Mouse (Mus musculus): ENCODE data around the gene Gria1.
A peak's percentile ranks its signal among the peaks of the same experiment; 100 is the strongest.

Gene Gria1

DNA sequence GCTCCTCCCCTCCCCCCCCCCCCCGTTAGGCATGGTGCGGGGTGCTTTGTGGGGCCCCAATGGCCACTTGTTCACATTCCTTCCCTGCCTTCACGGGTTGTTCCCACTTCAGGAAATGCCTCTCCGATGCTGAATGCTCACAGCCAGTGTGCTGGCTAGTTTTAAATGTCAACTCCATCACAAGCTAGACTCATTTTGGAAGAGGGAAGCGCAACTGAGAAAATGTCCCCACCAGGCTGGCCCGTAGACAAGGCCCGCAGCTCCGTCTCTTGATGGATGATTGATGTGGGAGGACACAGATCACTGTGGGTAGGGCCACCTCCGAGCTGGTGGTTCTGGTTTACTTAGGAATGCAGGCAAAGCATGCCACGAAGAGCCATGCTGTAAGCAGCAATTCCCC, 266.9 kb downstream of the Gria1 start:
- no peak for DNase-seq (ENCODE audit: low spot score in 2 of 2)

DNA sequence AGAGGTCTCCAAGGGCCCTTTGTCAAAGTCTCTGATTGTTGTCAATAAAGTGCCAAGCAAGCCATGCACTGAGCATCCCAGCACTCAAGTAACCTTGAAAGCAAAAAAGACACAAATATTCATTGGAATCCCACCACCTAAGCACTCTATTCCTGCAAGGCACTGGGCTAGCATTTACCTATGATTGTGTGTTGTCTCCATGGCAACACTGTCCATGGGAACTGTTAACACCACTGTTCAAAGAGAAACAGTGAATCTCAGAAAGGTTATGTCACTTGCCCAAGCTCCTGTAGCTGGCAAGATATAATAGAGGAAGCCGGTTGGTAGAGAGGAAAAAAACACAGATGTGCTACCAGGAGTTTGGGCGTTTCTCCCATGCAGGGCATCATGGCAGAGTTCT, 274.9 kb downstream of the Gria1 start:
- no peak for DNase-seq (ENCODE audit: low spot score in 2 of 2)

DNA sequence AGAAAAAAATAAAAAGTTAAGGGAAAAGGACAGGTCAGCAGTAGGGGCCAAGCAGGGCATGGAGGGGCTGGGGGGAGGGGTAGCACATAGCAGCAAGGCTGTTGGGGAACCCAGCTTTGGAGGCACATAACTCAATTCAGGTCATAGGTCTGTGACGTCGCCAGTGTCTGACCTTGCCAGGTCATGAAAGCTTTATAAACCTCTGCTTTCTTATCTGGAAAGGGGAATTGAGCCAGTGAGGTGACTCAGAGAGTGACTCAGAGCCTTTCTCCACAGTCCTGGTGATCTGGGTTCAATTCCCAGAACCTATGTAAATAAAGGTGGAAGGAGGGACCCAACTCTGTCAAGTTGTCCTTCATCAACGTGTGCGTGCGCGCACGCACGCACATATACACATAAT, 286.2 kb downstream of the Gria1 start:
- DNase-seq (ENCODE audit: low spot score in 2 of 2) = no peak

DNA sequence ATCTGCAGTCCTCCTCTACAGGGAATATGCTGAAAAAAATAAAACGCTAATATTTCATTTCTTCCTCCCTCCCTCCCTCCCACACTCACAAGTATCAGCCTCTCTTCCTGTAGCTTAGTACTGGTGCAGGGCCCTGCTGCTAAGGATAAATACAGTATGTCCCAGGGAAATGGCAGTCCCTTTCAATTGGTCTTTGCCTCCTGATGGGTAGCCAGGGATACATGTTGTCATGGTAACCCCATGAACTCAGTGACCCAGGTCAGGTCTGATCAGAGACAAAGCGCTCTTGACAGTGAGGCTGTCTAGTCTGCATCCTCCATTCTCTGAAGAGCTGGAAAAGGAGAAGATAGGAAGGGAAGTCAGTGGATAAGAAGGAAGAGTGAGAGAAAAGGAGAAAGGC, 287.1 kb downstream of the Gria1 start:
- DNase-seq (ENCODE audit: low spot score in 2 of 2) = no peak

DNA sequence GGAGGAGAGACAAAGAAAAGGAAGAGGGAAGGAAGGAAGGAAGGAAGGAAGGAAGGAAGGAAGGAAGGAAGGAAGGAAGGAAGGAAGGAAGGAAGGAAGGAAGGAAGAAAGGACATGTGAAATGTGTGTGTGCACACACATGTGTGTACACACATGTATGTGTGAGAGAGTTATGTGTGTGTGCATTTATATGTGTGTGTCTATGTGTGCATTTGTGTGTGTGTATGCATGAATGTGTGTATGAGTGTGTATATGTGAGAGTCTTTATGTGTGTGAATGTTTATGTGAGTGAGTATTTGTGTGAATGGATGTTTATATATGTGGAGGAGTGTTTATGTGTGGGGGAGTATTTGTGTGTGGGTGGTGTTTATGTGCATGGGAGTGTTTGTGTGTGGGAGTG, 287.5 kb downstream of the Gria1 start:
- no peak for DNase-seq (ENCODE audit: low spot score in 2 of 2)

DNA sequence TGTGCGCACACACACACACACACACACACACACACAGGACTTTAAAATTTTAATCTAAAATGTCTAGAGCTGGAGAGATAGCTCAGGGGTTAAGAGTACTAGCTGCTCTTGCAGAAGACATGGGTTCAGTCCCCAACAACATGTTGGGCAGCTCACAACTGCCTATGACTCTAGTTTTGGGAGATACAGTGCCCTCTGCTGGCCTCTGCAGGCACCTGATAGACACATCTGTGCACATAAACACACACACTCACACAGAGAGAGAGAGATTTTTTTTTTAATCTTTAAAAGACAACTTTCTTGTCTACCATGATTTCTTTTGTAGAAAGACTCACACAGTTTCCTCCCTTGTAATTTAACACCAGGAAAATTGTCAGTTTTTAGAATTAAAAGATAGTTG, 292.4 kb downstream of the Gria1 start:
- no peak for DNase-seq (ENCODE audit: low spot score in 2 of 2)

DNA sequence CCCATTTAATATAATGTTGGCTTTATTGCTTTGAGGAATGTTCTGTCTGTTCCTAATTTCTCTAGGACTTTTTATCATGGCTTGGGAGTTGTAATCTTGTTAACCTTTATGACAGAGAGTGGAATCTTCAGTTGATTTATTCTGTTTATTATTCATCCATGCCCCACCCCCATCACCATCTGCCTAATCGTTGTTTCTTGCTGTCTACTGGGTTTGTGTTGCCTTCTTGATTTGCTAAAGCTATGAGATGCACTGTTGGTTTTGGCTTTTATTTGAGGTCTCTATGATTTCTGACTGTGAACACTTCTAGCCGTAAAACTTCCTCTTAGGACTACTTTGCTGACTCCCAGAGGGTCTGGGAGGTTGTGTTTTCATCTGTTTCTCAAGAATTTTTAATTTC, 294.9 kb downstream of the Gria1 start:
- no peak for DNase-seq (ENCODE audit: low spot score in 2 of 2)

DNA sequence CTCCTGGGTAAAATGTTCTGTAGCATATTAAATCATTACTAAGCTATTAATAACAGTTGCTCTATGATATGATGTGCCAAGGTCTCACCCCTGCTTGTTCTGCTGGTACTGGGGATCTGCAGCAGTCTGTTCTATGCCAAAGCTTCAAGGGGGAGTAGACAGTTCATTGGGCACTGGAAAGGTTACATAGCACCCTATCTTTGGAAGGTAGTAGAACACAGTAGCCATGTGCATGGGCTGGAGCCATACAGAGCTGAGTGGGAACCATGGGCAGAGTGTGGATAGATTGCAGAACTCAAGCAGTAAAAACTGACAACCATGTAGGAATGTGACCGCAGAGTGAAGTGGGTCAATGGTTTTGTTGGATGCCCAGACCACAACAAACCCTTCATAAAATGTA, 295.7 kb downstream of the Gria1 start:
- DNase-seq (ENCODE audit: low spot score in 2 of 2) = no peak

DNA sequence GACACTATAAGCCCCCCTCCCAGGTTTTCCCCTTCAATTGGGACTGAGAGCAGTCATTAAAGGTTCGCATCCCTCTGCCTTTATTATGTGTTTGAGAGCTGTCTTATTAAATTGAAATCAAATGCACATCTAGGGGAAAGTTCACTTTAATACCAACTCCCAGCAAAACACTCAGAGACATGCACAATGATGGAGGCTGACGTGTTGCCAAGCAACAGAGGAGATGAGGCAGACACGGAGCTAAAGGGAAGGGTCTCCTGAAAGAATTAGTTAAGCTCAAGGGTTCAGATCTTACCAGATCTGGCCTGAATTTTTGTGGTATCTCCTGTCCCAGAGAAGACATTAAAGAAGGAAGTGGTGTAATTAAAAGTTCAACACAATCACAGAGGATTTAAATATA, 305.9 kb downstream of the Gria1 start:
- DNase-seq (ENCODE audit: low spot score in 2 of 2) = no peak

DNA sequence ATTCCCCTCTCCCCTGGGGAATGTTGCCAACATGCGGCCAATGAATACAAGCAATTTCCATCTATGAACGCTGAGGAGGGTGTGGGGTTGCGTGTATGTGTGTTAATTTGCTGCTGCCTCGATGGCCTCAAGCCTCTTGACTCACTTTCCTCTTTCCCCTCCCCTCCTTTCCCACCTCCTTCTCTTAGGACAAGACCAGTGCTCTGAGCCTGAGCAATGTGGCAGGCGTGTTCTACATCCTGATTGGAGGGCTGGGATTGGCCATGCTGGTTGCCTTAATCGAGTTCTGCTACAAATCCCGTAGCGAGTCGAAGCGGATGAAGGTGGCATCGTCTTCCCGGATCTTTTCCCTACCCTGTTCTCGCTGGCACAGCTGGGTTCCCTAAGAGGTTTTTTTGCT, 306.3 kb downstream of the Gria1 start:
- no peak for DNase-seq (ENCODE audit: low spot score in 2 of 2)

DNA sequence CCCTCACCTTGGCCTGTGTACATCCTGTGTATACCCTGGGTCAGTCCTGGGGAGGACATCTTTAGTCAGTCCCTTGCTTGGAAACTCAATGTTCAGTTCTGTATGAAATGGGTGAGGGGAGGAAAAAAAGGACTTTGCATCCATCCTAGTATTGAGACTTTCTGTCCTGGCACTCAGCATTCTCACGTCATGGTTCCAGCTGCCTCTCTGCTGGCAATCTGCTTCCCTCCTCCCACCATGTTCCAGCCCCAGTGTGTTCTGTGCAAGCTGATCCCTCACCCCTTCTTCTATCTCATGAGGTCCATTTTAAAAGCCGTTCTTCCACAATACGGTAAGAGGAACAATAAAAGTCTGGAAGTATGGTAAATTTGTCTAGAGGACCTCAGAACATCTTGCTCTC, 308.2 kb downstream of the Gria1 start:
- peak; percentile 17 to 39 for DNase-seq (ENCODE audit: low spot score in 2 of 2)

DNA sequence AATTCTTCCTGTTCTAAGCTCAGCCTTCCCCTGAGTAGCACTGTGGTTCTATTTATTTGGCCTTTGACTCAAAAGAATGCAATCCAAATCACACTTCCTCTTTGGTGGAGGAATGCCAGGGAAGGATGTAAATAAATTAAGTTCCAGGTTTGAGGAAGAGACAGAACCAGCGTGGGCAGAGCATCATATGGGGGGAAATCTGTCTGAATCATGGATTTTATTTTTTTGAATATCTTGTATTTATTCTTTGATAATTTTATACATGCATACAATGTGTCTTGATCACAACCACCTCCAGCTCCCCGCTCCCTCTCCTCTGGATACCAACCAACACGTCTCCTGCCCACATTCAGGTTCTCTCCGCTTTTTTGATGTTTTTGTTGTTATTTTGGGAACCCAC, 312.9 kb downstream of the Gria1 start:
- peak; percentile 26 to 31 for DNase-seq (ENCODE audit: low spot score in 2 of 2)

Measured in right cerebral cortex, postnatal 10 days (tissue).